Comparison of ENCODE assay signal across 18 mouse cellular contexts in genomic region chr7:118390705-118391104, GRCm38 (mm10). TPM values are rescaled to one million over a fixed set of nuclear protein-coding genes. Genes with fewer than 3 reads are reported as not detected.
DNase-seq lines count a peak whose midpoint lies in the region; ATAC-seq lines count a peak whose summit lies in the region.
"Had no signal": no experiment of that assay in that cellular context is flagged by ENCODE, and none has a peak within 500 bp of the region (broad histone marks: within the 10 kb centered on the region; RNA-seq: fewer than 3 reads in every experiment).

No protein-coding gene starts in this region.

- no peak for ATAC-seq in granulocyte monocyte progenitor cell, adult 5-6 weeks (replicated peaks; ENCODE audit: poor library complexity, severe bottlenecking)
- ATAC-seq: inflammation-experienced regulatory T-cells, adult 6 months had no signal

- intact Hi-C loops in left cerebral cortex, postnatal 25 days (cut with DNase I) = no loop called here

- peak; percentile 85 for DNase-seq in heart, adult 11 months
- DNase-seq in heart, adult 8-10 months (ENCODE audit: low spot score) = no peak
- DNase-seq in right cerebral cortex, adult 18-20 months = peak; percentile 63
- DNase-seq in right cerebral cortex, postnatal 14 days = no peak
- peak; percentile 39 to 81 for DNase-seq in left cerebral cortex, postnatal 25 days (ENCODE audit: low spot score in 2 of 2)
- no peak for DNase-seq in kidney, adult 9 months
- DNase-seq: cerebellum, adult 18-20 months; cerebellum, postnatal 25 days; embryo, embryonic 11 days; gastrocnemius, postnatal 25 days; heart, postnatal 36 days; kidney, adult 18-20 months; kidney, postnatal 10 days; liver; lung, postnatal 36 days; midbrain, embryonic 14.5 days had no signal

RNA-seq across cellular contexts. Expression of gene Syt17, which starts 57.3 kb away (rescaled TPM):
- 1 to 10 TPM in 1 of 4 experiments, under 1 TPM in 3; 0.84 to 1.0 (median 0.96) TPM for total RNA-seq in heart, adult 8-10 months (2022)
- total RNA-seq in left cerebral cortex, postnatal 25 days (2021) = 10 to 100 TPM; 61.6 to 73.9 TPM
- total RNA-seq in granulocyte monocyte progenitor cell, adult 5-6 weeks (2014; fragmentation: Nextera tagmentation) = not detected in 2 replicates
- not detected in 2 replicates for total RNA-seq in granulocyte monocyte progenitor cell, adult 5-6 weeks (2017)

Comparison
In these comparisons a context has a peak if more than half of its experiments do, and no peak if none do; other contexts are left out.
1. DNase-seq: peak in heart, adult 11 months (single experiment), right cerebral cortex, adult 18-20 months (single experiment) and left cerebral cortex, postnatal 25 days (2 of 2); none in heart, adult 8-10 months (single experiment), right cerebral cortex, postnatal 14 days (single experiment) and kidney, adult 9 months (single experiment).
2. RNA of gene Syt17, which starts 57.3 kb away (total RNA-seq): 61.6 to 73.9 TPM in left cerebral cortex, postnatal 25 days; 0.84 to 1.0 TPM in heart, adult 8-10 months and not detected in granulocyte monocyte progenitor cell, adult 5-6 weeks; every median in the first group is over 10 times any median in the second.